Mouse (Mus musculus): Measurements from ENCODE around the gene Larp4b. TPM values are rescaled to one million over a fixed set of nuclear protein-coding genes. Genes with fewer than 3 reads are reported as not detected.
A peak's percentile ranks its signal among the peaks of the same experiment; 100 is the strongest.

Gene Larp4b
- polyA plus RNA-seq, 1 experiment from 2014 or later = 38.3 TPM

DNA sequence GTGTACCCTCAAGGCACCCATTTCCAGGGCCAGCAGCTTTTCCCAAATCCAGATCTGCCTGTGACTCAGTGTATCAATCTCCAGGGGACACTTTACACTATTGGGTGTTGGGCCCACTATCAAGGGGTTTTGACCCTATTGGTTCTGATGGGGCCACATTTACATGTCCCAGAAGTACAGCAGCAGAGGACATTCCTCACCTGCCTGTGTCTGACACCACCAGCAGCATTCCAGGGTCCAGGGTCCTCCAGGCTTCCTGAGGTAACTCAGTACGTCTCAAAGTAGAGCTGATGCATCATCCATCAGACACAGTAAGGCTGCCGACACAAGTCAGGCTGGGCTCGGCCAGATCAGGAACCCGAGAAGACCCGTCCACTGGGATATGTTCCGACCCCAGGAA lies 91.0 kb downstream of the Larp4b start:
- Histone ChIP-seq H3K9me3 (no peaks in the 10 kb centered on the region), H3K4me2 (replicated peaks) (no peak overlapping the region), H3K9ac (no peak overlapping the region), H3K4me3 (replicated peaks) (no peak overlapping the region), H3K4me1 (replicated peaks) (no peaks in the 10 kb centered on the region), H3K36me3 (no peaks in the 10 kb centered on the region), H3K27ac (no peak overlapping the region), H3K27me3 (replicated peaks) (no peaks in the 10 kb centered on the region)
- no peak for ATAC-seq
- 87% methylated on average over 6 of the region's 6 CpGs for WGBS

GRCm38 (mm10) chr13:9187156-9187555 lies 93.5 kb downstream of the Larp4b start:
- H3K4me3 ChIP-seq (replicated peaks) = no peak overlapping the region
- no peak overlapping the region for H3K27ac ChIP-seq
- WGBS = 67% methylated on average over 7 of the region's 7 CpGs
- no peaks in the 10 kb centered on the region for H3K9me3 ChIP-seq
- no peaks in the 10 kb centered on the region for H3K4me1 ChIP-seq (replicated peaks)
- no peaks in the 10 kb centered on the region for H3K36me3 ChIP-seq
- ATAC-seq = no peak
- H3K27me3 ChIP-seq (replicated peaks) = no peaks in the 10 kb centered on the region
- no peak overlapping the region for H3K9ac ChIP-seq
- H3K4me2 ChIP-seq (replicated peaks) = no peak overlapping the region

- no peaks in the 10 kb centered on the region for H3K27me3 ChIP-seq (replicated peaks)
- WGBS = 70% methylated on average over 22 of the region's 22 CpGs
- no peak overlapping the region for H3K27ac ChIP-seq
- H3K9ac ChIP-seq = no peak overlapping the region
- H3K4me3 ChIP-seq (replicated peaks) = no peak overlapping the region
- H3K4me2 ChIP-seq (replicated peaks) = no peak overlapping the region
- no peak for ATAC-seq
- H3K36me3 ChIP-seq = no peaks in the 10 kb centered on the region
- H3K4me1 ChIP-seq (replicated peaks) = no peaks in the 10 kb centered on the region
- H3K9me3 ChIP-seq = no peaks in the 10 kb centered on the region
Observed at GRCm38 (mm10) chr13:9187566-9188530, 94.2 kb downstream of the Larp4b start.

GRCm38 (mm10) chr13:9189481-9189880 lies 95.8 kb downstream of the Larp4b start:
- no peak for ATAC-seq
- Histone ChIP-seq H3K4me1 (replicated peaks) (no peaks in the 10 kb centered on the region), H3K27ac (no peak overlapping the region), H3K36me3 (no peaks in the 10 kb centered on the region), H3K9ac (no peak overlapping the region), H3K27me3 (replicated peaks) (no peaks in the 10 kb centered on the region), H3K9me3 (no peaks in the 10 kb centered on the region), H3K4me3 (replicated peaks) (no peak overlapping the region), H3K4me2 (replicated peaks) (no peak overlapping the region)
- 84% methylated on average over 5 of the region's 5 CpGs for WGBS

DNA sequence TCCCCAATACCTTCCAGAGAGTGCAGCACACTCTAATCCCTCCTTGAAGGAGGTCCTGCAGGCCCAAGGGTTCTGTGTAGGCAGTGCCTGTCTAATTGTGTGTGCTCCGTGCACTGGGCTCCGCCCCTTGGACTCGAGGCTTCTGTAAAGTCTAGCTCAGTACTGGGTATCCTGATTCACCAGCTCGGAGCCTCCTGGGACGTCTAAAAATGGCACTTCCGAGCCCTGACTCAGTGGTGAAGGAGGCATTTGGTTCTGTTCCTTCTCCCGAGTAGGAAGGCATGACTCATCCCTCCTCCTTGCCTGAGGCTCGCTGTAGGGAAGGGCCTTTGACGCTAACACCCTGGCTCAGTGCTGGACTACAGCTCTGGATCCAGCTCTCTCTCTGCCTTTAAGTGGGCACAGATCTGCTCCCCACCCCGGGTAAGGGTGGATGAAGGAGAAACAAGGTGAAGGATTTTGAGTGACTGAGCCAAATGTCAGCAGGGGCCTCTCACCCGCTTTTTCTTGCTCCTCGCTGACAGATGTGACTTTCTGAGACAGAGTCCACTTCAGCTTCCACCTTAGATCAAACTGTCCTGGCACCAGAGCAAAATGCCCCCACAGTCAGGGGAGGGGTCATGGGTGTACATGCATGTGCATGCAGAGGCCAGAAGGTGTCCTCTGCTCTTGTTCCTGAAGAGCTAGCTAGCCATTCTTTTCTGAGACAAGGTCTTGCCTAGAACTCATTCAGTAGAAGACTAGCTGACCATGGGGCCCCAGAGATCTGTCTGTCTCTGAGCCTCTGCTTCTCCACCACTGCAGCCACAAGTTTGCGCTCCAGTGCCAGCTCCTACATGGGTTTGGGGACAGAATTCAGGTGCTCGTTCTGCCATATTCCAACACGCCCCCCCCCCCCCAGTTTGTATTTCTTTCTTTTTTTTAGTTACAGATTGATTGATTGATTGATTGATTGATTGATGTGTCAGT lies 97.8 kb downstream of the Larp4b start:
- H3K27ac ChIP-seq = no peak overlapping the region
- peak overlapping the region; percentile 35 for H3K4me2 ChIP-seq (replicated peaks)
- H3K9ac ChIP-seq = no peak overlapping the region
- H3K9me3 ChIP-seq = no peaks in the 10 kb centered on the region
- no peaks in the 10 kb centered on the region for H3K36me3 ChIP-seq
- H3K4me1 ChIP-seq (replicated peaks) = no peaks in the 10 kb centered on the region
- H3K4me3 ChIP-seq (replicated peaks) = no peak overlapping the region
- ATAC-seq = peak; percentile 78
- WGBS = 42% methylated on average over 15 of the region's 15 CpGs
- no peaks in the 10 kb centered on the region for H3K27me3 ChIP-seq (replicated peaks)

DNA sequence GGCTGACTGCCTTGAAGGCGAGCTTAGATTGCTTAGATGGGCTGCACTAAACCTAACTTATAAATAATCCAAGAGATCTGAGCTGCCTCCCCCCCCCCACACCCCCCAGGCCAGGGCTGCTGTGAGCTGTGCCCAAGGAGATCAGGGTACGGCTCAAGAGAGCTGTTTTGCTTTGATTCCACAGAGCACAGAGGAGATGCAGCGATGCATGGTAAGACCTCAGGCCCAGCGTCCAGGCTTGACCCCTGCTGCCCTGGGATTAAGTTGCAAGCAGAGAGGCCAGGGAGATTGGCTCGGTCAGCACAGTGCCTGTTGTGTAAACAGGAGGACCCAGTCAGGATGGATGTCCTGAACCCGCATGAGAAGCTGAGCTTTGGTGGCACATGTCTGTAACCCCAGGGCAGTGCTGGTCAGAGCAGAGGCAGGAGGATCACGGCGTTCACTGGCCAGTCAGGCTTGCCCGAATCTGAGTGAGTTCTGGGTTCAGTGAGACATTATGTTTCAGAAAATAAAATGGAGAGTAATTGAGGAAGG lies 99.2 kb downstream of the Larp4b start:
- Histone ChIP-seq H3K9ac (no peak overlapping the region), H3K36me3 (no peaks in the 10 kb centered on the region), H3K27me3 (replicated peaks) (no peaks in the 10 kb centered on the region), H3K4me2 (replicated peaks) (no peak overlapping the region), H3K4me3 (replicated peaks) (no peak overlapping the region), H3K4me1 (replicated peaks) (no peaks in the 10 kb centered on the region), H3K9me3 (no peaks in the 10 kb centered on the region), H3K27ac (no peak overlapping the region)
- WGBS = 59% methylated on average over 9 of the region's 9 CpGs
- no peak for ATAC-seq

DNA sequence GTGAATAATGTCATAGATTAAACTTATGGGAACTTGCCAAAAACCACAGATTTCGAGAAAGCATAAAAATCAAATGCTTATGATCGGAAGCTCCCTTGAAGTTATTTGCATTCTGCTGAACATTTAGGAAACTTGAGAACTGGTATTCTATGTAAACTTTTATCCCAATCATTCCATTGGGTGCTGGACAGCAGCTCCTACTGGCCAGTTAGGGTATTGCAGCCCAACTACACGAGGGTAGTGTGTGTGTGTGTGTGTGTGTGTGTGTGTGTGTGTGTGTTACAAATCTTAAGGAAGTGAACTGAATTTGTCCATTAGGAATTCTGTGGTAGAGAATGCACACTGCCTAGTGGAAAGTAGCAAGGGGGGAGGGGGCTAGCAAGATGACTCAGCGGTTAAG lies 101.0 kb downstream of the Larp4b start:
- Histone ChIP-seq H3K4me2 (replicated peaks) (no peak overlapping the region), H3K4me1 (replicated peaks) (no peaks in the 10 kb centered on the region), H3K27me3 (replicated peaks) (no peaks in the 10 kb centered on the region), H3K36me3 (no peaks in the 10 kb centered on the region), H3K9me3 (no peaks in the 10 kb centered on the region), H3K9ac (no peak overlapping the region), H3K4me3 (replicated peaks) (no peak overlapping the region), H3K27ac (no peak overlapping the region)
- ATAC-seq = no peak
- 85% methylated on average over 4 of the region's 4 CpGs for WGBS

- Histone ChIP-seq H3K36me3 (no peaks in the 10 kb centered on the region), H3K4me1 (replicated peaks) (no peaks in the 10 kb centered on the region), H3K27ac (no peak overlapping the region), H3K4me3 (replicated peaks) (no peak overlapping the region), H3K4me2 (replicated peaks) (no peak overlapping the region), H3K9ac (no peak overlapping the region), H3K9me3 (no peaks in the 10 kb centered on the region), H3K27me3 (replicated peaks) (no peaks in the 10 kb centered on the region)
- ATAC-seq = no peak
- 58% methylated on average over 4 of the region's 4 CpGs for WGBS
Observed at GRCm38 (mm10) chr13:9195565-9195964, 101.9 kb downstream of the Larp4b start.

DNA sequence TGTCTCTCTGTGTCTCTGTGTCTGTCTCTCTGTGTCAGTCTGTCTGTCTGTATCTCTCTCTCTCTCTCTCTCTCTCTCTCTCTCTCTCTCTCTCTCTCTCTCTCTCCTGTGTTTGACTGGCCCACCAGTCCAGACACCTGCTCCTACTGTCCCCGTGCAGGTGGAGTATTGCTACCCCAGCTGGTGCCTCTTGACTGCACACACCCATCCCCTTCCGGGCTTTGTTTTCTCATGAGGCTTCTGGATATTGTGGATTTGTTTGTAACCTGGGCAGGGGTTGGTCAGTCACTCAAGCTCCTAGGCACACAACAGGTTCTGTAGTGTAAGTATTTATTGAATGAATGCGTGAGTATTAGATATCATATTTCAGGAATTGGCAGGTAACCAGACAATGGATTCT lies 104.4 kb downstream of the Larp4b start:
- no peaks in the 10 kb centered on the region for H3K36me3 ChIP-seq
- H3K9me3 ChIP-seq = no peaks in the 10 kb centered on the region
- no peaks in the 10 kb centered on the region for H3K4me1 ChIP-seq (replicated peaks)
- no peaks in the 10 kb centered on the region for H3K27me3 ChIP-seq (replicated peaks)
- no peak overlapping the region for H3K4me2 ChIP-seq (replicated peaks)
- WGBS = 58% methylated on average over 3 of the region's 3 CpGs
- H3K9ac ChIP-seq = no peak overlapping the region
- no peak for ATAC-seq
- no peak overlapping the region for H3K27ac ChIP-seq
- no peak overlapping the region for H3K4me3 ChIP-seq (replicated peaks)

DNA sequence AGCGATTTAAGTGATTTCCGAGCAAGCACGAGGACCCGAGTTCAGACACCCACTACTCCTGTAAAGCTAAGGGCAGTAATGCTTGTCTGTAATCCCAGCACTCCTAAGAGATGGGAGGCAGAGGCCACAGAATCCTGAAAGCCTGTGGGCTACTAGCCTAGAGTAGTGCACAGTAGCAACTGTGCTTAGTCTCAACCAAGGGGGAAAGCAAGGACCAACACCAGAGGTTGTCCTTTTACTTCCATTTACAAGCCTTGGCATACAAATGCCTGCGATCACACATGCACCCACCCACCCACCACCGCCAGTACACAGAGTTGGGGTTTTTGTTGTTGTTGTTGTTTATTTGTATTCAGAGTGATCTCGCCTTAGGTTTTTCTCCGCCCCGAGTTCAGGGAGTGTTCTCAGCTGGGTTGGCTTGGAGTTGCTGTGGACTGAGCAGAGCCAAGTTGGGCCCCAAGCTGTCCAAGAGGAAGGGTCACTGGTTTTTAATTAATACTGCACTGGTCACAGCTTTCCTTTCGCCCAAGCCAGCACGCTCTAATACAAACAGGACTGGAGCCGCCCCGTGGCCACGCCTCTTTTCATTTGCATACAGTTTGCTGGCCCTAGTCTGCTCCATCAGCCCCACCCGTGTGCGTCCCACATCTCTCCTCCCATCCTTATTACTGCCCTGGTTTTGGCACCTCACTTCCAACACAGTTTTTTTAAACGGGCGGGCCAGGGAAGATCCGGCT lies 105.2 kb downstream of the Larp4b start:
- no peaks in the 10 kb centered on the region for H3K9me3 ChIP-seq
- no peak overlapping the region for H3K9ac ChIP-seq
- H3K27ac ChIP-seq = no peak overlapping the region
- H3K4me3 ChIP-seq (replicated peaks) = peak overlapping the region; percentile 15
- peak; percentile 88 for ATAC-seq
- peak overlapping the region; percentile 50 for H3K4me2 ChIP-seq (replicated peaks)
- no peaks in the 10 kb centered on the region for H3K36me3 ChIP-seq
- no peaks in the 10 kb centered on the region for H3K27me3 ChIP-seq (replicated peaks)
- no peaks in the 10 kb centered on the region for H3K4me1 ChIP-seq (replicated peaks)
- 34% methylated on average over 19 of the region's 19 CpGs for WGBS

- Histone ChIP-seq H3K27ac (no peak overlapping the region), H3K4me2 (replicated peaks) (peak overlapping the region; percentile 50), H3K9me3 (no peaks in the 10 kb centered on the region), H3K9ac (no peak overlapping the region), H3K4me3 (replicated peaks) (peak overlapping the region; percentile 15), H3K27me3 (replicated peaks) (no peaks in the 10 kb centered on the region), H3K36me3 (no peaks in the 10 kb centered on the region), H3K4me1 (replicated peaks) (no peaks in the 10 kb centered on the region)
- peak; percentile 65 for ATAC-seq
- 37% methylated on average over 2 of the region's 2 CpGs for WGBS
Observed at GRCm38 (mm10) chr13:9199465-9199844, 105.8 kb downstream of the Larp4b start.
